Mouse (Mus musculus) ES-Bruce4 (cell line): ENCODE measurements around the gene Fbxo11.

Source experiments
- CTCF ChIP-seq: IDR thresholded peaks from one replicate; pipeline ENCODE4 v1.8.1; 2011; ENCODE audit warnings: low read depth, low read length
- POLR2A ChIP-seq: IDR thresholded peaks from one replicate; pipeline ENCODE4 v1.8.1; 2011; ENCODE audit warnings: low read length; ENCODE audit not compliant: insufficient read depth

DNA sequence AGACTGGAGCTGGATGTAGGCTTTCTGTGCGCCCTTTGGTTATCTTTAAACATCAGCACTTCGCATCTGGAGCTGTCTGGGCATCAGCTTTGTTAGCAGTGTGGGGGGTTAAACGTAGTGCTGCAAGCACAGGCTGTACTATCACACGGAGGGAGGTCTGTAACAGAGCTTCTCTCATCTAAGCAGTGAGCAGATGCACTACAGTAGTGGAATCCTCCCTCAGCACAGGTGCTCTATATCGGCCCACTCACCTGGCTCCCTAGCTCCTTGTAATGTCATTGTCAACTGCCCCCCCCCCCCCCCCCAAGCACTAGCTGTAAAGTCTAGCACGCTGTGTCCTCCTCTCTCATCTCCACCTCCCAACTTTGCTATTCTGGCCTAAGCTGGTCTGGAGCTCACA, 77.6 kb downstream of the Fbxo11 start:
- no peak for TF ChIP-seq POLR2A
- TF ChIP-seq CTCF: no peak
